Mouse (Mus musculus): Measurements from ENCODE around the gene Tmprss13.

Gene Tmprss13

DNA sequence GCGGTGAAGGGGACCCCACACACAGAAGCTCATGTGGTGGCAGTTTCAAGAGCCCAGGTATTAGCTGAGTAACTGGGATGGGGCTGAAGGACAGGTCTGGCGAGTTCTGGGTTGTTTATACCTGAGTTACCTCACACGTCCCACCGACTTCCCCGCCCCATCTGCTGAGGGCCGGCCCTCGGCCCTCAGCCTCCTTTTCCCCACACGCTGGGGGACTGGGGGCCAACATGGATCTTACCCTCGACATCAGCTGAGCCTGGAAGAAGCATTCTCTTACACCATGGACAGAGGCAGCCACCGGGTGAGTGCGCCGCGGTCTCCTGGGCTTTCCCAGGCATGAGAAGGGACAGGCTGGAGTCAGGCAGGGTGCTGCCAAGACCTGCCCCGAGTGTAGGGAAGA is at the start of gene Tmprss13:
Gene Tmprss13, plus strand, starts transcription at position 246 of the 400 bp plus-strand sequence.
- DNase-seq: no peak

DNA sequence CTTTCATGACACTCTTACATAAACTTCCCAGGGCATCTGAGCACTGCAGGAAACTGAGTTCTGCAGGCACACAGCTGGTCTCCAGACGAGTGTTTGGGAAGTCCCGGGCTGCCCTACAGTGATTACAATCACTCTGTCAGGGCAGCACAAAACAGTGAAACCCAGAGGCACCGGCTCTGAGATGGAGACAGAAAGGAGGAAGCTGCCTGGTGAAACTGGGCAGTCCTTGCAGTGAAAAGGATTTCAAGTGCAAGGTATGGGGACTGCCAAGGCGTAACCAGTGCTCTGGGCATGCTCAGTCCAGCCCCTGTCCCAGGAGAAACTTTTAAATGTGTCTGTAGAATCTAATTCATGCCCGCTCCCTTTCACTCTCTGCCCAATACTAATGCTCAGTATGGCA is 46.7 kb upstream of the Tmprss13 start:
- no peak for DNase-seq

DNA sequence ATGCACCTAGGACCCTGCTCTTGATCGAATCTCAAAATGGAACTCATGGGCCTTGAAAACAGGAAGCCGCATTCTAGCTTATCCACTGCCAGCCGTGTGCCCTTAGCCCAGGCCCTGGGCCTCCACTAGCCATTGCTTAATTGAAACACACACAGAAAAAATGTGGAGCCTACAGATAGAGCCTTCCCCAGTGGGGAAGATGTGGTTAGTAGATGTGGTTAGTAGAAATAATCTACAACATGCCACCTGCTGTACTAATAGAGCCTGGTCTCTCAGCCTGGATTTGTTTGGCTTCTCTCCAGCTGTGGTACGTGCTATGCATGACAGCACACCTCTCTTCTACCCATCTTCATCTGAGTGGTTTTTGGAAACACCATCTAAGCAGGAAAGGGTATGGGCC is 44.7 kb upstream of the Tmprss13 start:
- DNase-seq: no peak

DNA sequence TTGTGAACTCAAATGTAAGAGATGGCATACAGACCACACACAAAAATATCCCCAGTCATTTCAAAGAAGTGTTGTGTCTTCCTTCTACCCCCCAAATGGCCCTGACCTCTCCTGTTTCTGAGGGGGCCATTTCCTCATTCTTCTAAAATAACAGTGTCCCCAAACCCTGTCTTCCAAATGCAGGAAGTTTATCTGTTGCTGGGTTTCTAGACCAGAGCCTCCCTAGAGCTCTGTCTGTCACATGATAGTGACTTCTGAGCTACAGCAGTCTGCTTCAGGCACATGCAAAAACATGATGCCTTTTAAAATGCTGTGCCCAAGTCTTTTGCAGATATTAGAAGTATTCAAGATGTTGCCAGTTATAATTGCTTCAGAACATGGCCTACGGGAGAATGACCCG is 44.3 kb upstream of the Tmprss13 start:
- no peak for DNase-seq

DNA sequence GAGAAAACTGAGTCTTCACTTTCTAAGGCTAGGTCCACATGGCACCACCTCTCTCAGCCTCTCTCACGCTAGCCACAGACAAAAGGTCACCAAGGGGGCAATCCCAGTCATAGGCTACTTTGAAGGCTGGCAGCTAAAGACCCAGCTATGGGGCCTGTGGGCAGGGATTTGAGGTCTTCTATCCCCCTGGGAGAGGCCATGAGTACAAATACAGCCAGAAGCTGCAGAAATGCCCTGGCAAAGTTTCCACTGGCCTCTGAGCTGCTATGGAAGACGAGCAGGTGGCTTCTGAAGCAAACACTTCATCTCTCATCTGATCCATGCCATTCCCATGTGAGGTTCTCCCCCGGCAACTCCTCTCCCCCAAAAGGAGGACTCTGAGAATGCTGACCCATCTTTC is 38.8 kb upstream of the Tmprss13 start:
- no peak for DNase-seq

DNA sequence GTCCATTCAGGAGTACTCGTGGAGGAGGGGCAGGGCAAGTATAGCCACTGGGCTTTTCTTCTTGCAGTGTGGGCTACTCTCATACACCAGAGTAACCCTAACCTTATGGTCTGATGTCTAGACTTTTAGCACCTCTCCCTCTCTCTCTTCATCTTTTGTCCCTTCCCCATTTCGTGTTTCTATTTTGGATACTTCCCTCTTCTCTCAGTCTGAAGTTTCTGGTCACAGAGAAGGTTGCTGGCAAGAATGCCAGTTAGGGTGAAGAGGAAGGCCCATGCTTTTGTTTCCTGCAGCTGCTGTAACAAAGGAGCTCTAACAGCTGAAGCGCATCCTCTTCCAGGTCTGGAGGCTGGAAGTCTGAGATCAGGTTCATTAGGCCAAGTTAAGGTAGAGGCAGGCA is 38.0 kb upstream of the Tmprss13 start:
- no peak for DNase-seq

DNA sequence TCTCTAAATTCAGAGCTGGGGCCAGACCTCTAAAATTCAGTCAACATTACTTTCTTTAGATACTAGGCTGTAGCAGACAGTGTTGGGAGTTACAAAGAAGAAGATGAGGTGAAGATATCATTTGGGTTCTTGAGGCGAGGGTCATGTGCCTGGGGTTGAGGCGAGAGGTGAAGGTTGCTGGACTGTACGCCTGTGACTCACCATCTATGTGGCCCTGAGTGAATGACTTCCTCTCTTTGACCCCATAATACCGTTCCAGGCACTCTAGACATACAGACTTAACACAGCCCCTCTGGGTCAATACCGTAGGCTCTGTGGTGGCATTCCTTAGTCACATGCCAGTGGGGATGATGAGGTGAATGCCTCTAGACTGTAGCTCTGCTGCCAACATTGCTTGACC is 36.4 kb upstream of the Tmprss13 start:
- no peak for DNase-seq

DNA sequence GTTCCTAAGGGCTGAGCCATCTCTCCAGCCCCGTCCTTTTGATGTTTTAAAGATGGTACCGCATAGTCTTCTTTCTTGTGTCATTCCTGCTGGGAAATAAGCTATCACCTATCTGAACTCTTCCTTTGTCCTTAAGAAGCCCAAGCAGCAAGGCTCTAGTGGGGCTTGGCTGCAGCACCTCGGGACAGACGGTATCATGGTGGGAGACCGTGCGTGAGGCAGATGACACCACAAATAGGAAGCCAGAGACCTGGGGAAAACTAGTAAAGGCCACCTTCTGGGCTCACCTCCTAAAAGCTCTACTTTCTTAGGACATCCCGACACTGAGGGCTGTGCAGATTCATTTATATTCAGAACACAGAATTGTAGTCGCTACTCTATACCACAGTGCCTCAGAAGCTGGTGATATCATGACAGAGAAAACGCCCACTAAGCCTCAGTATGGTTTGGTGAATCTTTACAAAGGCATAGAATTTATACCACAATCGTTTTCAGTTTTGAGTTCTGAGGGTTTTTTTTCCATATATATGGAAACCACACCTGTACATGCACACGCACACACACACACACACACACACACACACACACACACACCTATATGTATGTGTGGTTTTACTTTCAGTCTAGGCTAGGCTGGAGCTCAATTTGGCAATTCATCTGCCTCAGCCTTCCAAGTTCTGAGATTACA is 27.3 kb upstream of the Tmprss13 start:
- no peak for DNase-seq

DNA sequence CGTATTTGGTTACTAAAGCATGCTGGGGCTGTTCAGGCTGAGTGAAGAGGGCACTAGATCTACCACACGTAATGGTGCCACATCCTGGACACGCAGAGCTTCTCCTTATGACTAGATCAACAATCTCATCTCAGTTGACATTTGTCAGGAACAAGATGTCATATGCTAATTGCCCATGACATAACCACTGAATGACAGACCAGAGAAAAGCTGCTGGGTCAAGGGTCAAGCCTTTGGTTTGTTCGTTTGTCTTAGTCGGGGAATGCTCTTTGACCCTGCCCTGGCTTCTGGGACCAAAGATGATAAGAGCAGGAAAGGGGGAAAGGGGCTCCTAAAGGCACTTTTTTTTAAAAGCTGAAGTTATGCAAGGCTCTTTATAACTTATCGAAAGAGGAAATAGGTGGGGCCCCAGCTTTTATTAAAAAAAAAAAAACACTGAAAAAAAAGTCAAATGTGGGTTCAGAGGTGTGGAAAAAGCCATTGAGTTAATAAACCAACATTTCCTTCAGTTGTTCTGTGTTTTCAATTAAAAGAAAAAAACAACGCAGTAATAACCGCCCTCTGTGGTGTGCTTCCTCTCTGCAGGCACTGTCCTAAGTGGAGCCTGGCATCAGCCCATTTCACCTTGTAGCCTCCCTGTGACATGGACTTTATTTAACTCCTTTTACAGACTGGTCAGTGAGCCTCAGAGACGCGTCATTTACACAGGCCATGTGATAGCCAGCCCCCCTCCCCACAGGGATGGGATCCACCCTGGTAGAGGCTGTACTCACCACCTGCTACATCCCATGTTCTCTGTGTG is 24.5 kb upstream of the Tmprss13 start:
- DNase-seq: no peak

DNA sequence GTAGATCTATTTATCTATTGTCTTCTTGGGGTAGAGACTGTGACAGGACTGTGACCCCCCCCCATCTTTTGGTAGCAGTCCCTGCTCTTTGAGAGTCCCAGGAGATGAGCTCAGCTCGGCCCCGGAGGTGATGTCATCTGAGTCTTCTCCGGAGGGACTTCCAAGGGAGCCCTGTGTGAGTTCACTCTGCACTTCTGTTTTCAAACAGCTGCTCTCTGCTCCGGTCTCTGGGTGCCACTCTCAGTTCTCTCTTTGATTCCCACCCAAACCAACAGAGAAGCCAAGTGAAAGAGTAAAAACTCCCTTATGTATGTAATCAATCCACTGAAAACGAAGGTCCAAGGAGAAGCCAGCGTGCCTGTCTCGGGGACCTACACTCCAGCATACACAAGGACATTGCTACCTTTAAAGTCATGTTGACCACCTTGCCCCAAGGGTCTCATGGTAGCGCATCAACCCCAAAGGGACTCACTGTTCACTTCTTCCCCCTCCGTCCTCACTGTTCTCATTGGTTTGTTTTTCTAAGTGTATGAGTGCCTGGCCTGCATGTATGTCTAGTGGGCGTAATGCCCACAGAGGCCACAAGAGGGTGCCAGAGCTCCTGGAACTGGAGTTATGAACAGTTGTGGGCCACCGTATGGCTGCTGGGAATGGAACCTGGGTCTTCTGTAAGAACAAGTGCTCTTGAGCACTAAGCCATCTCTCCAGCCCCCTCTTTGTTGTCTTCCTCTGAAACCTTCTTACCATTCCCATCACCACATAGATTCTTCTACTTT is 19.5 kb upstream of the Tmprss13 start:
- peak; percentile 46 to 68 for DNase-seq

DNA sequence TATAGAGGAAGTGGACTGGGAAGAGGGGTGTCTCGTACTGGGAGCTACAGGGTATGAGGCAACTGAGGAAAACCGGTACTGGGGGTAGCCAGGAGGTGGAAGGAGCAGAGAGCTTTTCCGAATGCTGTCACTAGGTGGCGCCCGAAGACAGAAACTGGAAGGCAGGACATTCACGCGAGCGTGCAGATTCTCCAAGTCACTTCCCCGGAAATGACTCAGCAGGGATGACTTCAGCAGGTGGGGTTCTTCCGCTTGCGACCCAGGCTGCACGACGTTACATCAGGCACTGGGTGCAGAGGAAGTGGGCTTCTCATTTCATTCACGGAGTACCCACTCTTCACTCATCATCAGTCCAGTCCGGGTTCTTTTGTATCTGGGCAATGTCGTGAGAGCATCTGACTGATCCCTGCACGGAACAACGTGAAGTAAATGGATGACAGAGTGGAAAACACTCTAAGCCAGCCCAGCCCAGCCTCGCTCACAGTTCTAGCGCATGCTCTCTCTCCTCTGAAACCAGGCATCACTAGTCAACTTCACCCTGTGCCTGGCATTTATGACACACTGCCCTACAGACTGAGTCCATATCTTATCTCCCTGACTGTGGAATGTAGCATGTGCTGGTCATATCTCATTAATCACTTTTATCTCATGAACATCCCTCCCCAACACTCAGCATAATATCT is 18.3 kb upstream of the Tmprss13 start:
- DNase-seq: peak; percentile 92 to 96

DNA sequence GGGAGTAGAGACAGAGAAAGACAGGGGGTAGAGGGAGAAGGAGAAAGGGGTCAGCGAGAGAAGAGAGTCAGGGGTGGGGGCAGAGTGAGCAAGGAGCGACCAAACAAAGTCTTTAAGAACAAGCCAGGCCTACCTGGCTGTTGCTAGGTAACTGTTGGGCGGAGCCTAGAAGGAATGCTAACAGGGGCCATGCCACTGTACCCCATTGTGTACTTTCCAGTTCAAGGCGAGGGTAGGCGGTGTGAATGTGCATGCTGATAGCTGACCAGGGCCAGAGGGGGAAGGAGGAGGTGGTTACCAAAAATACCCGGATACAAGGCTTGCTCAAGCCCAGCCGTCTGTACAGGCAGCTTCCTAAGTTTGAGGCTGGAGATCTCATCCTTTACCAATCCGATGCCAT is 17.1 kb upstream of the Tmprss13 start:
- DNase-seq: no peak

DNA sequence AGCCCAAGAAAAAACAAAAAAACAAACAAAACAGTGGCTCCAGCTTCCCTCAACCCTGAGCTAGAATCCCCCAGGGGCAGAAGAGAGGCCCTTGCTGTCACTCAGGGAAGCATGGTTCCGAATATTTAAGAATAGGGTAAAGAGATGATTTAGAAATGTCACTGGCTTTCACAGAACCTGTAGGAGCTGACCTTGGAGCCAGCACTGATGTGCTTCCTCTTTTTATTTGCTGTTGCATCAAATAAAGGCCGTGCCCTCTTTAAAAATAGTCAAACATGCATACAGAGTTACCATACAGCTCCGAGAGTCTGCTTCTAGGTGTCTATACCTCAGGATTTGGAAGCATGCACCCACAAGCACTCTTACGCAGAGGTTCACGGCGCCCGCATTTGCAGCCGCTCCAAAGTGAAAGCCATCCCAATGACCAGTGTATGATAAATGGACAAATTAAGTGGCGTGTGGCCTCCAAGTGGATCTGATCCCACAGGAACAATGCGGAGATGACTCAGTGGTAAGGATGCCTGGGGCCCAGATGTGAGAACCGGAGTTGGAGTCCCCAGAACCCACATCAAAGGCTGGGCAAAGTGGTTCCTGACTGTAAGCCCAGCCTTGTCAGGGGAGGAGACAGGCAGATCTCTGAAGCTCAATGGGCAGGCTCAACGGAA is 12.0 kb upstream of the Tmprss13 start:
- DNase-seq: no peak

DNA sequence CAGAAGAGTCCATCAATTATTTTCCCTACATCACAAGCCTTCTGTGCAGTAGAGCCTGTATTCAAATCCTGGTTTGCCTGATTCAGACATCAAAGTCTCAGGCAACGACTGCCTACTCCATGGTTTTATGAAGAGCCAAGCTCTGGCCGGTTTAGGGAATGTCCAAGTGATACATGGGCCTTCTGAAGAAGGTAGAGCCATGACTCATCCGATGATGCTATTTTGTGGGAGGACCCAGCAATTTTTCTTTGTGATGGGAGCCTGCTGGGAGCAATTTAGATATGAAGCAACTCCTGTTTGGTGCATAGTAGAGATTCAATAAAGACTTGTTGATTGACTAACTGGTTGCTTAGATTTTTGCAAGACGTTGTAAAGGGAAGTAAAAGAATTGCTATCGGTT is 10.4 kb upstream of the Tmprss13 start:
- DNase-seq: no peak

DNA sequence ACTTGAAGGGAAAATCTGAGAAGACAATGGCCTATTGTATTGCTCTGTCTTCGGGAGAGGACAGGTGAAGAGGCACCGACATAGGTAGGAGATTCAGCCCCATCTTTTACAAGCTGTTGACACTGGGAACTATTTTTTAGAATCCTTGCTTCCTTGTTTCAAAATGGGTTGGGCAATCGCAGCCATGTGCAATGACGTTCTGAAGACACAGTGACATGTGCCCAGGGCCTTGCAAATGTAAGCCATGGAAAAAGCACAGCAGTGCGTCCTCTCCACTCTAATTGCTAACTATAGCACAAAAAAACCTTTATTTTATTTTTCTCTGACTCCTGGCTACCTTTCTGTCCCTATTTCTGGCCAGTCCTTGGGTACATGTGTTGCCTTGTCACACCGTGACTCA is 7.0 kb upstream of the Tmprss13 start:
- DNase-seq: no peak

DNA sequence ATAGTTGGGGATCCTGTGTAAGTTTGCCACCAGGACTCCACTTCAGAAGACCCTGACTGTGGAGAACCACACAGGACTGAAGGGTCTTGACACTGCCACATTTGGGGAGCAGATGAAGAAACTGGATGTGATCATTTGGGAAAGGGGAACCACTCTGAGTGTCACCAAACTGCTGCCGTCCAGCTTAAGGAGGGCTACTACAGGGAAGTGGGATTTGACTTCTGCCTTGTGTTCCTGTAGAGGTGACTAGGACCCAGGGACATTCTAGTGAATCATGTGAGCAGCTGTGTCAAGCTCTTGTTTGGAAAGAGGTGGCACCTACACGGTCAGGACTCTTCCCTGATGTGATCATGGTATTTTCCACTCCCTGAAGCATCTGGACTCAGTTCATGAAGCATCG is 5.0 kb upstream of the Tmprss13 start:
- DNase-seq: no peak

DNA sequence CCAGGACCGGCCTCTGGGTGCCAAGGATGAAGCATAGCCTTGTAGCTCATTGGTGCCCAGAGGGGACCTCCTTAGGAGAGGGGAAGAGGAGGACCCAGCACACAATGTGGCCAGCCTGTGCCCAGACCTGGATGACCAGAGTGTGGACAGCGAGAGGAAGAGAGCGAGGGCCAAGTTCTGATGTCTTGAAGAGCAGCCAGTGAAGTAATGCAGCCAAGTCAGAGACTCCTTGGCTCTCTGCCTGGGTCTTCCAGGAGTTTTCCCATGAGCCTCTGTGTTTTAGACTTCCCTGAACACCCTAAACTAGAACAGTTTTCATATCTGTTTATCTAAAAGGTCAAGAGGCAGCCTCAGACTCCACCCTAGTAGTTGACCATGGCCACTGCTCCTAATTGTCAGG is 1.3 kb upstream of the Tmprss13 start:
- DNase-seq: peak; percentile 35 to 49

DNA sequence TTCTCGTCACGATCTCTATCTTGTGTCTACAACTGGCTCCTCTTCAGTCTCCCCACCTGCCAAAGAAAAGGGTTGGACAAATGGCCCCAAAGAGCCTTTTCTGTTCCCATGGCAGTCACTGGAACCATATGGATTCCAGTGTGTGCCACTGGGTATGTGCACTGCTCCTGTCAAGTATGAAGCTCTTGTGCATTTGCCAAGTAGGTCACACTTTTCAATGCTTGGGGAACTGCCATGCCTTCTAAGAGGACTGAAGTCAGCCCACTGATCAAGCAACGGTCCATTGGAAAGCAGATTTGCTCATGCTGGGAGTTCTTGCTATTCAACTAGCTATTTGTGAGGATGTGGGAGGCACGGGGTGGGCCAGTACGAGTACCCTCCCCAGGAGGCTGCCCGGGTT is 2.6 kb downstream of the Tmprss13 start:
- no peak for DNase-seq

DNA sequence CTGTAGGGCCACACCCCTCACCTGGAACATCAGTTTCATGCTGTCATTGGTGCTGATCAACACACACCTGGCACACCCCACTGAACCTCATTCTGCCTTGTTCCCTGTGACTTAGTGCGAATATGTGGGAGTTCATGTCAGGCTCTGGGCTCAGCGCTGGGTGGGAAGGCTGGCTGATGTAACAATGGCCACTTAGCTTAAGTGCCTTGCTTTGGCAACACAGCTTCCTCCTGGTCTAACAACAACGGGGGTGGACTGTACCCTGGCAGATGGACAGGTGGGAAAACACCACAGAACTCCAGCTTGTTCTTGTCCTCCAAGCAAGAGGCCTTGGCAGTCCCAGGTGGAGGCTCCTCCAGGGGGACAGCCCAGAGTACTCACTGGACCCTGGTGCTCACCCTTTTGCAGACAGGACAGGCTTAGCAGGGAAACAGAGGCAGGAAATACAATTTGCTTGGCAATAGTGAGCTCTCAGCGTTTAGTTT is 3.1 kb downstream of the Tmprss13 start:
- no peak for DNase-seq

DNA sequence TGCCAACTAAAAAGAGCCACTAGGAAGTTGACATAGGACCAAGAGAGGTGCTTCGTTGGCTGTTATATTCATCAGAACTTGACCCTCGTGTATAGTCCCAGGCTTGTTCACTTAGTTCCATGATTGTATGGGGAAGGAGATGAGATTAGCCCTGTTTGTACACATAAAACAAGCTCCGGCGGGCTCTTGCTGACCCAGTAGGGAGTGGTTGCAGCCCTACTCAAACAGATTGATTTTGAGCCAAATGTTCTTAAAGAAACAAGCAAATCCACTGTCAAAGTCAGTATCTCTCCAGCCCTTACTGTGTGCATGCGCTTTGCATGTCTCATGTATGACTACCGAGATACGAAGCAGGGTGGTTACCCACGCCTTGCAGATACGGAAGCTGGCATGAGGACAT is 7.5 kb downstream of the Tmprss13 start:
- DNase-seq: no peak

DNA sequence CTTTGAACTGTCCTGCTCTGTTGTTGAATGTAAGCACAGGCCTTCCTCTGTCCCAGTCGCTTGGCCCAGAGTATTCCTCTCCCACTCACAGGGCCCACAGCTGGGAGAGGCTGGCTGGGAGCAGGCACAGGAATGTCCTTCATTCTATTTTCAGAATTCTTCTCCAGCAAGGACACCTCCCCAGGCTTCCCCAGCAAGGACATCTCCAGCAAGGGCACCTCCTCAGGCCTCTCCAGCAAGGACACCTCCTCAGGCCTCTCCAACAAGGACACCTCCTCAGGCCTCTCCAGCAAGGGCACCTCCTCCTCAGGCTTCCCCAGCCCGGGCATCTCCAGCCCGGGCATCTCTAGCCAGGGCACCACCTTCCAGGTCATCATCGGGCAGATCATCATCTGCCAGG is 9.4 kb downstream of the Tmprss13 start:
- no peak for DNase-seq

DNA sequence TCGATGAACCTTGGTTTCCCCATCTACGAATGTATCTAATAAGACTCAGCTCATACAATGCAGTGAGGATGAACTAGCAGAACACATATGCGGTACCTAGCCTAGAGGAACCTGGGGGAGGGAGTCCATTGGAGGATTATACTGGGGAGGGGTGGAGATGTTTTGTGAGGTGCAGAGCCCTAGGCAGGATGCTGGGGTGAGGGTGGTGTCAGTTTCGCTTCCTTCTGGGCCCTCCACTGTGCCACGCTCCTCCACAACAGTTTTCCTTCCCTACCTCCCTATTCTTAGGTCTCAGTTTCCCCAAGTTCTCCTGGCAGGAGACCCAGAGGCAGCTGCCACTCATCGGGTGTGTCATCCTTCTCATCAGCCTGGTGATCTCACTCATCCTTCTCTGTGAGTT is 10.7 kb downstream of the Tmprss13 start:
- DNase-seq: no peak

Data from kidney, postnatal 25 days (tissue).